Mouse (Mus musculus) right cerebral cortex, adult 18-20 months (tissue): ENCODE results near the gene Pard3b.

Experiments used
- DNase-seq: peaks from one replicate; pipeline ENCODE4 v3.0.0; 2022; ENCODE audit warnings: mixed read lengths

The Pard3b gene

DNA sequence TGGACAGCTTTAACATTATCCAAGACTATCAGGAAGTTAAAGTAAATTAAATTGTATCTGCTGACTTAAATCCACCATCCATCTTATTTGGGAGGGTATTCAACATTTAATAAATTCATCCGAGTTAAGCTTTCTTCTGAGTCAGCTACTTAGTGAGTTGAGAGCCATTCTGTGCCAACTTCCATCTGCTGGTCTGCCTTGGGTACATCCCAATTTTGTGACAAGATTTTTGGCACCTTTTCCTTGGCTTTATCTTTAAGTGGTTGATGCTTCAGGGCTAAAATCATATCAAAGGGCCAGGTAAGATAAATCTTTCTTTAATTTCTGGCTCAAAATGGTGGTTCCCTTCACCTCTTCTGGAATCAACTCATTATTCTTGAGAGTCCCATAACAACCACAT is 640.0 kb downstream of the Pard3b start:
- no peak for DNase-seq

DNA sequence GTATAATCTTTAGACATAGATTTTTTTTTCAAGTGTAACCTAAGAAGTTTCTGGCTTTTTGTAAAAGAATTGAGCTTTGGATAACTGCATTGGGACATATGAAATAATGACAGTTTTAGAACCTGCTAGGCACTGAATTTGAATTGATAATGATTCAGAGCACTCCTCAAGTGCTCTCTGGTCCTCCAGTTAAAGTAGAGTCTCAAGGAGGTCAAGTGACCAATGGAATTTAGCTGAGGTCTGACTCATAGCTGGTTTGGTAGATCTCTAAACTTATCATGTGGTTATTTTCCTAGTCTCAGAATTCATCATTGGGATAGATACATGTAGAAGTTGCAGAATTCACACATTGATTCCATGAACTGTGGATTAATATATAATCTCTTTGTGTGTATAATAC is 642.0 kb downstream of the Pard3b start:
- no peak for DNase-seq

DNA sequence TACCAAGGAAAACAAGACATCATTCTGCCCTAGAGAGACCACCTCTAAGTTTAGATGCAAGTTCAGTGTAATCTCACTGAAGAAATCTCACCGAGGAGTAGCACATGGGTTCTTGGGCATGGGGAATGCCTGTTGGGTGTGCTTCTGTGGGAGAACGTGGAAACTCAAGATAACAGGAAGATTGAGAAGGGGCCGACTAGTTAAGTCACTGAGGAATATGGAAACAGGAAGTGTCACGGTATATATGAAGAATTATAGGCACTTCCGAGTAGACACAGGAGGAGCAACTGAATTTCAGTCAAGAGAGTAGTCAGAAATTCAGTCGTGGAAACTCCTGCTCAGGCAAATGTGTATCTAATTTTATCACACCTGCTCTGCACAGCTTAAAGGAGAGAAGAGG is 644.2 kb downstream of the Pard3b start:
- no peak for DNase-seq

DNA sequence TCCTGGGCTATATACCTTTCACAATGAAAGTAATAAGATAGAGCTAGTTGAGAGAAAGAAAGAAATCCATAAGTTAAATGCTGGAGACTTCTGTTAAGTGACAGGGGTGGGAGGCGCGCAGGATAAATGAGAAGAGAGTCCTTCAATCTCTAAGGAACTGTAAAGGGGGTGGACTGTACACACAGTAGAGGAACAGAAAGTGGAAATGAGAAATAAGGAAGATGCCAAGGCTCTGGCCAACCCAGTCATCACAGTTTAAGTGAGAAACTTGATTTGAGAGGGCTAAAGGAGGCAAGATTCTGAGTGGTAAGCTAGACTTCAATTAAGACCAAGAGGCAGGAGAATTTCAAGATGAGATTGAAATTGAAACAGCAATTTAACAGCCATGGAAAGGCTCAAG is 645.0 kb downstream of the Pard3b start:
- no peak for DNase-seq

DNA sequence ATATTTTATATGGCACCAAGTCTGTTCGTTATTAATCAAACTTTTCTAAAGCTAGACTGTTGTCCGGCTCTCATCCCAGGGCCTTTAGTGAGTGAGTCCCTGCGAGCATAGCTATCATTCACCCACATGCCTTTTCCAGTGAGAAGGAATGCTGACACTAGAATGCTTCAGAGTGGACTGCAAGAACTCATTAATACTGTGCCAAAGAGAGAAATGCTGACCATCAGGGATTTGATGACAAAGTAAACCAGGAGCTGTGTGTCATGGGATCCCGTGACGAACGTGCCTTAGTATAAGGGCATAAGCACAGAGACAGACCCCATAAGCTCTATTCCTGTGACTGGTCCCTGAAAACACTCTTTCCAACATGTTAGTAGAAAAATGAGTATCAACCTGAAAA is 670.8 kb downstream of the Pard3b start:
- DNase-seq = no peak

DNA sequence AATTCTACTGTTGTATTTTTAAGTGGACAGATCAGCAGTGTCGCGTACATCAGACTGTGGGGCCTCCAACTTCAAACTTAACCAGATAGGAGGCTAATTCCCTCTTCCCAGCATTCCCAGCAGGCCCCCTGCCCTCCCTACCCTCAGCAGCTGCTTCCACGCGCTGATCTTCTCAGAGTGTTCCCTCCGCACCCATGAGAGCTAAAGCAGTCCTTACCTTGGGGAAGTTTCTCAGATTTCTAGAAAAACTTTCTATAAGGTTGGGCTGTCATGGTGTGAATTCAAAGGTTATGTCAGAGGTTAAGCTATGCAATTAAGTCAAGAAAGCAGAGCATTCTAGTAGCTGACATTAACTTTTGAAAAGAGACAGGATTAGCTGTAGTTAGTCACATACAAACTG is 686.6 kb downstream of the Pard3b start:
- no peak for DNase-seq

DNA sequence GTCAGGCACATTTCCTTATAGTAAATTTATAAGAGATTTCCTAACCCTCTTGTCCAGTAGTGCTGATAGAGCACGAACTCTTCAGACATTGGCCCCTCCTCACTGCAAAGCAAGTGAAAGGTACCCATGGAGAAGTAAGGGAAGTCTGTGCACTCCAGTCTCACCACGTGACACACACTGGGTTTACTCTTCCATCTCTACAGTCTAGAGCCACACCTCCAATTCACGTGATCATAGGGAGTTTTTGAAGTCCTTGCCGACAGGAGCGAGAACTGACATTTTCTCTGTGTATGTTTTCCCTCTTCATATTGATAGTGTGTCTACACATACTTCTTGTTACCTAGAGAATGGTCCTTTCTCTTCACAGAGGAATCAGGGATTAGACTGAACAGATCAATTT is 689.1 kb downstream of the Pard3b start:
- DNase-seq = no peak

DNA sequence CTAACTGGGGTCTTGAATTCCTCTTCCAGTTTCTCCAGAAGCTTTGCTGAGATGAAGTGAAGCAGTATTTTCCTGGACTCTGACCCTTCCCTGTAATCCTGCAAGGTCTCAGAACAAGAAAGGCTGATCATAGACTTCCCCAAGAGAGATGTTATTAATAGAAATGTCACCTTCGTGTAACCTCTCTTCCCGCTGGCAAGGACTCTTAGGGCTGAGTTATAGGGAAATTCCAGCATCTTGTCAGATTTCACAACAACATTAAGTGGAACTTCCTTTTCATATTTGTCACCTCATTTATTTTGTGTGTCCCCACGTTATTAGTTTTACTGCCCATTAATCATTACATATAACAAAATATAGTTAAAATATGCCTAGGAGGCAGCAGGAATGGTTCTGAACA is 690.2 kb downstream of the Pard3b start:
- DNase-seq = no peak

DNA sequence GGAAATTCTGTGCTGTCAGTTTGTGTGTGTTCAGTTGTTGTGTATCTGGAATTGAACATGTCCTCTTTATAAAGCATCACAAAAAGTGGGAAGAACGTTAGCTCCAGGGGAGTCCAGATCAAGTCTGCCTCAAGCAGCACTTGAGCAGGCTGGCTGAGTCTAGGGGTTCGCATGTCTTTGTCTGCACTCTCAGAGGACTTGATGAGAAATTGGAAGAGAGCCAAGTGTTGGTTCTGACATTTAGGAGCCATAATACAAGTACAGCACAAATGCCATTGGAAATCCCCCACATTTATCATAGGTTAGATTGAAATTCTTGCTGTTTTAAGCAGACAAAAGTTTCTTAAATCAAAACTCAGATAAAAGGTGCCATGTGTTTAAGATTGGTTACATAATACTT is 694.4 kb downstream of the Pard3b start:
- DNase-seq = no peak

DNA sequence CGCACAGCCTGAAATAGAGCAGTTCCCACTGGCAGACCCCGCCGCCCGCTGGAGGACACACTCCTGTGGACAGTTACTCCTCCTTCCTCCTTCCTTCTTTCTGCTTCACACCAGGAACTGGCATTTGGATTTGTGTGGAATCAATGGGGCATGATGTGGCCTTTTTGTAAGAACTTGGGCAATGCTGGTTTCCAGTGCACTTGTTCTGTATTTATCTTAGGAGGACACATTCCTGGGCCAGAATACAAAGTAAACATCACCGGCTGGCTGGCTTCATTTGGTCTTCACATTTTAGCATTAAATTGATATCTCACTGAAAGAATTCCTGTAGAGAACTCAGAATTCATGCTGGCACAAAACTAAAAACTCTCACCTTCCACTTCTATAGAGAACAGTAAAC is 695.6 kb downstream of the Pard3b start:
- DNase-seq = no peak

DNA sequence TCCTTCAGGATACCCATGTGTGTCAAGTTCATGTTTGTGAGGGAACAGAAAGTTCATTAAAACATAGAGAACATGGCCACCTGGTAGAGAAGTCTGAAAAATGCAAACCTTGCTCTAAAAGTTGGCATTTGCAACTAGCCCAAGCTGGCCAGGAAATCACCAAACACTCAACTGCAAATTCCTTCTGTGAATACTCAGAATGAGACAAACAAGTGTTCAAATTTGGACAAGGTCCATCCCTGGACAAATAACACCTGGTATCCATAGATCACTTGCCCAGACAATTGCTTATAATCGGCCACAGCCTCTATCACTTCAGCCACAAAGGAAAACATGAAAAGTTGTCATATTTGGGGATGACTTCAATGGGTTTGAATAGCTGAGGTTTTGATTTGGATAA is 701.6 kb downstream of the Pard3b start:
- DNase-seq = no peak

DNA sequence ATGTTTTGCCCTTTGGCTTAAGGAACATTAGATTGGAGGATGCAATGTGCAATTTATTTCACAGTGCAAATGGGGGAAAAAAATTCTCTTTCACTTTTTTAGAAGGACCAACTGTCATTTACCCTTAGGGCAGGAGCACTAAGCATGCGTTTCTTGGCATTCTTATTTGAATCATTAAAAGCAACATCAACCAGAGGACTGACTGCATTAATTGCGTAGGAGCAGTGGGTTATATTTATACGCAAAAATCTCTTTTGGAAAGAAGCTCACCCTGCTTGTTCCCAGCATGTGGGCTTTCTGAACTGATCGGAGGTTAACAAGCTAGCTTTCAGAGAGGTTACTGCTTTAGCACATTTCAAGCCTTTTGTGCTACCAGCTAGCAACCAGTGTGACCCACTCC is 705.7 kb downstream of the Pard3b start:
- no peak for DNase-seq

DNA sequence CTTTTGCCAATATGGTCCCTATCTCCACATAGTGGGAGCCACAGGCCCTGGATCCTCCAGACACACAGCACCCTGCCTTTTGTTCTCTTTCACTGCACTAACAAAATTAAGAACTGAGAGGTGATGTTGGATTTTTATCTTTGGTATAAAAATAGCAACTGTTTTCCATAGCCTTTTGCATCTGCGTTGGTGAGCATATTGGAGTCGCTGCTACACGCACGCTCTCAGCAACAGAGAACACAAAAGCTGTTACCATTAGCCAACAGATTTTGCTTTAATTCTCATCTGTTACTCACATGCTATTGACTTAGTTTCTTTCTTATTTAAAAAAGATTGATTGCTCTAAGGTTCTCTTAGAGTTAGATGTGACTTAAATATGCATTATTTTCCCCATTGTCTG is 709.7 kb downstream of the Pard3b start:
- no peak for DNase-seq

DNA sequence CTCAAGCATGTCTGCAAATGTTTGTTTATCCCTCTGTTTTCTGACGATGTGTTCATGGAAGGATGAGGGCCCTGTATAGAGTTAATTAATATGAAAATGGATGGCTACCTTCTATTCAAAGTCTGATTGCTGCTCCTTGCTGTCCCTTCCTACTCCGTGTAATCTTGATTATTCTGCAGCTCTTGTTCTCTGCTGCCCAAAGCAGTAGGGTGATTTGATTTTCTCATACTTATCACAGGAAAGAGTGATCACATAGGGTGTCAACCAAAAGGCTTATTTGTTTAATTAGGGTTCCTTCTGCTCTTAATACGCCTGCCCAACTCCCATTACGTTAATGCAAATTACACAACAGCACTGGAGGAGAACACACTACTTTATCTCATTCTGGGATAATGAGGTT is 716.9 kb downstream of the Pard3b start:
- DNase-seq = no peak

DNA sequence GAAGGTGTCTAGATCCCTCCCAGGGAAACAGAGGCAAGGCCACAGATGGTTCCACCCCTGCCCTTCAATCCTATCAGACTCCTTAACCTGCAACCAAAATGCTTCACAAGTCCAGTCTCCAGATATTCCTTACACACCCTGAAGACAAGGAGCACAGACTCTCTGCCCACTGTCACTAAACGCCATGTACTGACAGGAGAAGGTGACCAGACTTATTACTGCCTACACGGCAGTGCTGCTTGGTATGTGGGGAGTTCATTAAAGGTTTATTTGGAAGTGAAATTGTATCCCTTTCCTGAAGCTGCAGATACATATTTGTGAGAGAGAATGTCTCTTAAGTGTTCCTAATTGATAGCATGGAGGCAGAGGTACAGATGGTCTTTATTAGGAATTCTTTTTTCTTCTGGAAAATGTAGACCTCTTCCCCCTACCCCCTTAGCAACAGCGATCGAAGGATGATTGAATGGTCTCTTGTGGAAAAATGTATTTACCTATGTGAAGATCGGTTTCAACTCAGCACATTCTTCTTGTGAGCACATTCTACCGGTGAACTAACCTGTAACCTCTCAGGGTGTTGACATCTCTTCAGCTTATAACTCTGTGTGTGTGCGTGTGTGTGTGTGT is 735.9 kb downstream of the Pard3b start:
- DNase-seq = no peak

DNA sequence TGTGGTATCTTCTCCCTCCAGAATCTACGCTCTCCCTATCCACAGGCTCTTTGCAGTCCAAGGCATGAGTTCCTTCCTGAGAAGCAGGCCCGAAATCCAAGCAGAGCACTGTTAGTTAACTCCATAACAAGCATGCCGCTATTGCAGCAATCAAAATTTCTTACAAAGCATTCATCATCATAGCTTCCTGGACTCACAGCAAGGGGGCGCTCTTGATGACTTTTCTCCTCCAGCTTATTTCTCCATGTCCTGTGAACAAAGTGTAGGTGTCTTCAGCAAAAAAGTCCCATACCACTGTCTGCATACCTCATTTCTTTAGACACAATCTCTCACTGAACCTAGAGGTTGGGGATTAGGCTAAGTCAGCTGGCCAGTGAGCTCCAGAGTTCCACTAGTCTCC is 739.7 kb downstream of the Pard3b start:
- DNase-seq = no peak

DNA sequence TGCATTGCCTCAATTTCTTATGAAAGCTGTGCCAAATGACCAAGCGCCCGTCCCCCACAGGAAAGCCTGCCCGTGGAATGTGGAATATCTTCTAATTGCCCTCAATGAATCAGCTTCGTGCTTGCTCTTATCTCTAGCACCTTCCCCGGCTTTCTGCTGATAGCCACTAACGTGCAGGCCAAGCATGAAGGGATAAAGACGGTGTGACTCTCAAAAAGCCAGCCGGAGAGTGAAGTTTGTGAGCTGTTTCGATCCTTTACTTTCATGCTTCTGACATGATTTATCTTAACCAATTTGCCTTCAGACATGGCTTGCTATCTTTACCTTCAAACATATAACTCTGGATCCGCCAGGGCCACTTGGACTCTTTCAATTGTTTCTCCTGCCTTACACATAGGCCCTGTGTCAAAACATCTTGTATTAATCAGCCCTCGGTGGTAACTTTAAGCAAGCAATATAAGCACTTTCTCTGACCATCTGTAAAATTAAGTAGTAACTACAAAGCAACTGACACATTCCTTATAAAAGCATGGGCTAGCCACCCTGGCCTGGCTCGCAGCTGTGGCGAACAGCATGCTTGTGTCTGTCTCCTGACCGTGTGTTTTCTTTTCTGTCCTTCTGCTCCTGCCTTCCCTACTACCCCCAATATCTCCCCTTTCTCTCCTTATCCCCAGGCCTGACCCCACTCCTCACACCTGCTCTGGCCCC is 744.3 kb downstream of the Pard3b start:
- DNase-seq = no peak

DNA sequence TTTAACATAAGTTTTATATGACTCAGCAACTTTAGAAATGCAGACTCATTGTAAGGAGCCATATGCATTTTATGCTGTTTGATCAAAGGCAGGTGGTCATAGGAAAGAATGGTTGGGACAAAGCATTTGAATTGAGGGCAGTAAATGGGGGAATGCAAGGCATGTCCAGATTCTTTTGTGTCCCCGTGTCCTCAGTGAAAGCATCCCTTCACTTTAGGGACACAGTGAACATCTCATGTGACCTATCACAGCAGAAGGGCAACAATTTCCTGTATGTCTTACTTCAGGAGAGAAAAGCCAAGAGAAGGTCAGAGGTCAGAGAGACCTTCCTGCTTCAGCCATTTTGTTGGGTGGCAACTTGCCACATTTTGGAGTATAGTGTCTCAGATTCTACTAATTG is 745.6 kb downstream of the Pard3b start:
- DNase-seq = no peak

DNA sequence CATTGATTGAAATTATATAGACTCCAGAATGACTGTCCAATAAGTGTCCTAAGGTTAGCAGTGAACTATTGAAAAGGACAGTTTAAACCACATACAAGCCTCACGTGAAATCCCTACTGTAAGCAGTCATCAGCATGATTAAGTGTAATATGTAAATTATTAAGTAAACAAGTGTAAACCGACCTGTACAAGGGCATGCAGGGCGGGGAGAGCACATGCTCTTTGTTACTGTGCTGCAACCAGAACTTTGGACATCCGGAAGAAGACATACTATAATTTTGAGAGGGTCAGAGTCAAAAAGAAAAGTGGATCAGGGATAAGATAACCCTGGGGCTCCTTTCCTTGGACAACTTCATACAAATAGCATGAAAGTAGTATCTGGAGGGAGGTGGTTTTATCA is 749.4 kb downstream of the Pard3b start:
- no peak for DNase-seq

DNA sequence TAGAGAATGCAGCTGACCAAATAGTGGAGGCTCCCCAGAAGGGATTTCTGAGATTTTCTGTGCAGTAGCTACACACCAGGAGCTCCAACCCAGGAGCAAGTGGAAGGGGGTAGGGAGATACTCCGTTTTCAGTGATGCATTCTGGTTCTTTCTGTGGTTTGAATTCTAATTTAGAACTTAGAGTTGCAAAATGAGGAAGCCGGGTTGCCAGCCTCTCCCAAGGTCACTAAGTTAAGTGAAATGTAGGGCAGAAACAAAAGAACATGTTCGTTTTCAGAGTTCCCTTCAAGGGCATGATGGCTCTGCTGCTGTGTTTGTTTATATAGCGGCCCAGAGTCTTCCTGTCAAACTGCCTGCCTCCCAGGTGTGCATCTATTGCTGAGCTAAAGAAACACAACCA is 754.2 kb downstream of the Pard3b start:
- DNase-seq = no peak

DNA sequence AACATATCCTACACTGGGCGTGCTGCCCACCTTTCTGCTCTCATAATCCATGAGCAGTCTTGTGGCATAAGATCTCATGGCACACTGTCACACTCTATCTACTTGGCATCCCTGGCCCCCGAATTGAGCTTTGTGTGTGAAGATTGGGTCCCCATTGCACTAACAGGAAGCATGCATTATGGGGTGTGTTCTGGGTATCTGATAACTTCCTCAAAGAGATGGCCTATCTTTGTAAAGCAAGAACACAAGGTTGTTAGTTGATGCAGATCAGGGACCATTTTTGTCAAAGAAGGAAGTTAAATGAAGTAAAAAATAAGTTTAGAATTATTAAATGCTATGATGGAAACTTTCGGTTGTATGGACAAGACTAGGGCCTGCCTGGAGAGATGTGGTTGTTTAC is 755.9 kb downstream of the Pard3b start:
- DNase-seq = no peak

DNA sequence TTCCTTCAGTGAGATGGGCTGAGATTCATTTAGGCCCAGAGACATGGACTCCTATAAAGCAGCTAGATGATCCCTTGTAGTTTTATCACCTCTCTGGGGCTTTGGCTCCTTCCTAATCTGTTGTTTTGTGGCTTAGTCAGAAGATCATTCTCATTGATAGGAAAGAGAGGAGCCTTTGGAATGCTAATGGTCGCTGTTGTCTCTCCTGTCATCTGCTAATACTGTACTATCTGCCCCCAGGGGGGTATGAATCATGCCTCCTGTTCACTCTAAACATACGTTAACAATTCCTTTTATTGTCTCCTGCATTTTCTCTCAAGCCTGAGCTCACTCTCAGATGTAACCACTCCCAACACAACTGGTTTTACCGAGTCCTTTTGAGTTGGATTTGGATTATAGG is 759.6 kb downstream of the Pard3b start:
- no peak for DNase-seq

DNA sequence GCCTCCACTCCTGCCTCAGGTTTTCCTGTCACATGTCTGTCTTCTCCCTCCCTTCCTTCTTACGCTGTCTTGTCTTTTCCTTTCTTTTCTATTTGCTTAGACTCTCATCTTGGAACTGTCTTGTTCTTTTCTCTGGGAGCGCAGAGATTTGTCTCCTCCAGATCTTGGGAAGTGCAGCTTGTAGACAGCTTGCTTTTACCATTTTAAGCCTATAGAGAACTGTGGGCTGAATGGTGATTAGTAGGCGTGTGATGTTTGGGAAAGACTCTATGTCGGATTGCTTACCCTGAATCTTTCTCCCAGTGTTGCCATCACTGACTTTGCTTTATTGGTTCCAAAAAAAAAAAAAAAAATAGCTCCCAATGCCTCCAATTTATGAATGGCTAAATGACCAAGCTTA is 760.1 kb downstream of the Pard3b start:
- peak; percentile 6 for DNase-seq

DNA sequence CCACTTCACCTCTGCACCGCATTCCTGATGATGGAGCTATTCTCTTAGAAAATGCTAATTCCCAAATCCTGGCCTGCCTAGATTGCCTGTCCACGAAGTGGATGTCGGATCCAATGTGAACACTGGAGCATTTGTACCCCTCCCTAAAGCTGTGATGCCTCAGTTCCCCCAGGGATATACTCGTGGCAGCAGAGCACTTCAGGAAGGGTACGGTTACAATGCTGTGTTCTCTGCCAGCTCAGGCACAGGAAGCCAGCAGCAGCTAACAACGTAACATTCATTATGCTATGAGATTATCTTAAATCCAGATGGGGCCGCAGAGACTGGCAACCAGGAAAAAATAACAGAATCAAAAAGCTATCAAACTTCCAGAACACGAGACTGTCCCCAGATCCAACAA is 766.4 kb downstream of the Pard3b start:
- no peak for DNase-seq

DNA sequence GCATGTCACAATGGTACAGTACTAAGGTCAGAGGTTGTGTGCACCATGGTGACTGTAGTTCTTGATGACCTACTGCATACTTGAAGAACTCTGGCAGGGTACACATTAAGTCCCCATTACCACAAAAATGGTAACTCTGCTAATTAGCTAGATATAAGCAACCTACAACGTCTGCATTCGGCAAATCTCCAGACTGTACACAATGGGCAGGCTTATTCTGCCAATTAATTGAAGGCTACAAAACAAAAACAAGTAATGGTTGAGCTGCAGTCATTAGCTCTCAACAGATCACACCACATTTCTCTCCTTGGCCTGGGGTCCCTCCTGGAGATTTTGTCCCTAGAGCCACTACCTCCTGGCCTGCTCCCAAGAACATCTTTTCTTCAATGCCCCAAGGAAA is 772.7 kb downstream of the Pard3b start:
- no peak for DNase-seq
